Mouse (Mus musculus) left cerebral cortex, postnatal 10 days (tissue): ENCODE measurements around the gene Zscan4f. TPM values are rescaled to one million over a fixed set of nuclear protein-coding genes. Genes with fewer than 3 reads are reported as not detected.
"Not testable (repeated sequence)": the region's sequence is repeated elsewhere in the genome, so short reads cannot be mapped to it uniquely, and the experiment has no call there.

Experiments used
- DNase-seq, 2 experiments: peaks; one replicate each; pipeline ENCODE4 v3.0.0; 2021 to 2022; ENCODE audit warnings: low spot score in 2 of 2, mixed read lengths in 1 of 2; ENCODE audit errors: extremely low spot score in 1 of 2
- intact Hi-C: fragments of 180-260 bp; cut with DNase I; formaldehyde crosslinking; loops from one replicate; pipeline ENCODE4 v1.15.1; 2025
- microRNA-seq: library from miRNA; unstranded; fragments of <30 nt; microRNA quantifications from one replicate; pipeline ENCODE4 v1.2.0, GENCODE M21; 2022
- total RNA-seq, 2 experiments: library from RNA; stranded (reverse); gene quantifications; 2 replicates each; pipeline ENCODE4 v1.2.3; 2021

Zscan4f gene
- total RNA-seq = not detected

- DNase-seq, intact Hi-C loops: not testable (repeated sequence)
These were observed at the start of gene Zscan4f for GRCm38 (mm10) chr7:11397615-11398014. Gene Zscan4f, plus strand, starts transcription at chr7:11397915.

- intact Hi-C loops, DNase-seq: not testable (repeated sequence)
These were observed 13.1 kb upstream of the Zscan4f start for GRCm38 (mm10) chr7:11384641-11385040.

Small RNA genes lying within 50 kb of the gene (microRNA-seq; reads per million reads assigned to microRNA genes)
- not detected for gene Gm23087

Other genes with a start within 250 kb of the Zscan4f start
- gene Zscan4d, start 231.8 kb upstream of the Zscan4f start, total RNA-seq = not detected
- not detected for gene Zscan4e, start 87.2 kb upstream of the Zscan4f start, total RNA-seq
- gene Zscan4-ps2, start 116.4 kb downstream of the Zscan4f start, total RNA-seq = not detected
- gene Zscan4-ps3, start 211.4 kb downstream of the Zscan4f start, total RNA-seq = not detected